Mouse (Mus musculus) bone marrow, adult 2 months (tissue): ENCODE results near the gene Cwc22.

Source experiments
- CTCF ChIP-seq: fragments of 200-500 bp; IDR thresholded peaks from 2 replicates; pipeline ENCODE4 v1.5.1; 2011; ENCODE audit warnings: low read length, control low read depth; ENCODE audit not compliant: control insufficient read depth, insufficient read depth
- POLR2A ChIP-seq: fragments of 200-500 bp; IDR thresholded peaks from 2 replicates; pipeline ENCODE4 v1.6.1; 2011; ENCODE audit warnings: low read depth, mild to moderate bottlenecking, control low read depth, low read length, borderline replicate concordance; ENCODE audit not compliant: control insufficient read depth

GRCm38 (mm10) chr2:77892573-77892972 is 53.6 kb downstream of the Cwc22 start:
- TF ChIP-seq CTCF = no peak
- no peak for TF ChIP-seq POLR2A
